Mouse (Mus musculus) midbrain, postnatal 0 days (tissue): ENCODE results near the gene Alpk3. TPM values are rescaled to one million over a fixed set of nuclear protein-coding genes. Genes with fewer than 3 reads are reported as not detected.

Experiments used
- ATAC-seq: fragments of 200-750 bp; cut with Nextera tagmentation; 2 replicates; pipeline ENCODE4 v1.8.0; 2017; ENCODE audit warnings: moderate number of reproducible peaks, mild to moderate bottlenecking, moderate TSS enrichment, moderate library complexity; ENCODE audit not compliant: low FRiP score
- DNase-seq: peaks from one replicate; pipeline ENCODE4 v3.0.0-alpha.2; 2015; ENCODE audit warnings: low spot score
- H3K27ac ChIP-seq: fragments of 300-500 bp; sonication (generic); 2 replicates; pipeline ENCODE4 v1.5.1; 2014; ENCODE audit warnings: low read depth, mild to moderate bottlenecking, low read length, mixed read lengths
- H3K27me3 ChIP-seq: fragments of 300-500 bp; sonication (generic); 2 replicates; pipeline ENCODE4 v1.6.1; 2014; ENCODE audit warnings: low read length, control low read depth, mixed read lengths; ENCODE audit not compliant: insufficient read depth
- H3K36me3 ChIP-seq: fragments of 300-500 bp; sonication (generic); 2 replicates; pipeline ENCODE4 v1.6.1; 2014; ENCODE audit warnings: low read length, control low read depth, mixed read lengths; ENCODE audit not compliant: insufficient read depth
- H3K4me1 ChIP-seq: fragments of 300-500 bp; sonication (generic); 2 replicates; pipeline ENCODE4 v1.6.1; 2014; ENCODE audit warnings: mild to moderate bottlenecking, control low read depth, antibody characterized with exemption, low read length, mixed read lengths; ENCODE audit not compliant: insufficient read depth
- H3K4me2 ChIP-seq: fragments of 300-500 bp; sonication (generic); 2 replicates; pipeline ENCODE4 v1.6.1; 2014; ENCODE audit warnings: low read depth, mild to moderate bottlenecking, low read length, mixed read lengths; ENCODE audit not compliant: poor library complexity, severe bottlenecking
- H3K4me3 ChIP-seq: fragments of 300-500 bp; sonication (generic); 2 replicates; pipeline ENCODE4 v1.5.1; 2014; ENCODE audit warnings: low read depth, mild to moderate bottlenecking, low read length, moderate library complexity
- H3K9ac ChIP-seq: fragments of 300-500 bp; sonication (generic); replicated peaks from 2 replicates; pipeline ENCODE4 v1.6.1; 2014; ENCODE audit warnings: mild to moderate bottlenecking, low read length, moderate library complexity, mixed read lengths; ENCODE audit not compliant: poor library complexity, severe bottlenecking
- H3K9me3 ChIP-seq: fragments of 300-500 bp; sonication (generic); 2 replicates; pipeline ENCODE4 v1.6.1; 2016; ENCODE audit warnings: low read length, control low read depth
- CTCF ChIP-seq: IDR thresholded peaks from 2 replicates; pipeline ENCODE4 v1.5.1; 2016; ENCODE audit warnings: antibody characterized with exemption, mild to moderate bottlenecking
- WGBS: fragments of 180-500 bp; shearing (Covaris S2); extraction: QIAGEN DNeasy Blood & Tissue Kit; methylation state at CpG from one replicate; pipeline ENCODE4 v1.1.7; 2014; 5-methylcytosine and 5-hydroxymethylcytosine counted together
- polyA plus RNA-seq: library from polyadenylated mRNA; unstranded; fragments of >200 nt; fragmentation: Nextera tagmentation; extraction: Ambion mirVana; gene quantifications from 2 replicates; pipeline ENCODE4 v1.2.1, GENCODE M21; 2015
- total RNA-seq: library from RNA; depleted of rRNA; stranded (reverse); fragments of >200 nt; gene quantifications from 2 replicates; pipeline ENCODE4 v1.2.3, GENCODE M21; 2014; rRNA removed

The Alpk3 gene
- total and polyA plus RNA-seq, 2 experiments from 2014 or later = 0.16 to 0.26 TPM

GRCm38 (mm10) chr7:81154960-81155359, 97.6 kb downstream of the Alpk3 start:
- H3K4me1 ChIP-seq = no peaks in the 10 kb centered on the region
- no peak overlapping the region for H3K4me3 ChIP-seq
- WGBS = 3% methylated on average over 3 of the region's 3 CpGs
- H3K36me3 ChIP-seq = no peaks in the 10 kb centered on the region
- no peaks in the 10 kb centered on the region for H3K27me3 ChIP-seq
- no peaks in the 10 kb centered on the region for H3K9me3 ChIP-seq
- DNase-seq = peak; percentile 81
- peak; percentile 86 for TF ChIP-seq CTCF
- no peak overlapping the region for H3K4me2 ChIP-seq
- no peak for ATAC-seq
- H3K9ac ChIP-seq = no peak overlapping the region
- no peak overlapping the region for H3K27ac ChIP-seq

Other genes starting within 250 kb of the Alpk3 start
- gene Iqgap1, start 231.6 kb upstream of the Alpk3 start, total RNA-seq = 20.6 and 31.0 TPM in 2 replicates
- 11.3 and 12.3 TPM in 2 replicates for gene Iqgap1, start 231.6 kb upstream of the Alpk3 start, polyA plus RNA-seq
- 18.2 and 22.4 TPM in 2 replicates for gene Zscan2, start 196.7 kb upstream of the Alpk3 start, total RNA-seq
- 2.7 TPM in 2 replicates for gene Zscan2, start 196.7 kb upstream of the Alpk3 start, polyA plus RNA-seq
- 33.2 and 58.1 TPM in 2 replicates for gene Wdr73, start 156.3 kb upstream of the Alpk3 start, total RNA-seq
- gene Wdr73, start 156.3 kb upstream of the Alpk3 start, polyA plus RNA-seq = 34.7 and 35.0 TPM in 2 replicates
- gene Nmb, start 152.5 kb upstream of the Alpk3 start, total RNA-seq = 13.0 and 14.3 TPM in 2 replicates
- gene Nmb, start 152.5 kb upstream of the Alpk3 start, polyA plus RNA-seq = 9.4 and 10.1 TPM in 2 replicates
- gene Sec11a, start 109.8 kb upstream of the Alpk3 start, total RNA-seq = 54.5 and 76.9 TPM in 2 replicates
- 128 TPM in 2 replicates for gene Sec11a, start 109.8 kb upstream of the Alpk3 start, polyA plus RNA-seq
- 22.4 and 25.6 TPM in 2 replicates for gene Zfp592, start 63.9 kb upstream of the Alpk3 start, total RNA-seq
- gene Zfp592, start 63.9 kb upstream of the Alpk3 start, polyA plus RNA-seq = 4.4 TPM in 2 replicates
- 0.14 and 0.33 TPM in 2 replicates for gene Slc28a1, start 57.2 kb downstream of the Alpk3 start, total RNA-seq
- 0.06 and 0.10 TPM in 2 replicates for gene Slc28a1, start 57.2 kb downstream of the Alpk3 start, polyA plus RNA-seq
- gene Pde8a, start 156.0 kb downstream of the Alpk3 start, total RNA-seq = 3.1 and 3.9 TPM in 2 replicates
- 1.3 and 1.8 TPM in 2 replicates for gene Pde8a, start 156.0 kb downstream of the Alpk3 start, polyA plus RNA-seq